Mouse (Mus musculus) naive thymus-derived CD4-positive, alpha-beta T cell, adult 2 months (primary cell): Measurements from ENCODE around the gene Mfrp.

Experiments used
- DNase-seq: peaks from one replicate; pipeline ENCODE4 v3.0.0-alpha.2; 2011; ENCODE audit warnings: low read depth

Mfrp gene

GRCm38 (mm10) chr9:44101490-44101889, at the start of gene Mfrp:
TSS of gene Mfrp (plus strand) at chr9:44101729.
- DNase-seq = no peak

- peak; percentile 64 for DNase-seq
Measured at GRCm38 (mm10) chr9:44052855-44053254, 48.7 kb upstream of the Mfrp start.

GRCm38 (mm10) chr9:44053936-44054335, 47.6 kb upstream of the Mfrp start:
- DNase-seq = no peak

- DNase-seq = no peak
Measured at GRCm38 (mm10) chr9:44058606-44059005, 42.9 kb upstream of the Mfrp start.

- DNase-seq = no peak
Measured at GRCm38 (mm10) chr9:44065177-44065576, 36.4 kb upstream of the Mfrp start.

GRCm38 (mm10) chr9:44066785-44067225, 34.7 kb upstream of the Mfrp start, which contains the start of gene Usp2:
TSS of gene Usp2 (plus strand) at chr9:44067021.
- peak; percentile 100 for DNase-seq

- DNase-seq = no peak
Measured at GRCm38 (mm10) chr9:44067241-44067959, 34.1 kb upstream of the Mfrp start.

- no peak for DNase-seq
Measured at GRCm38 (mm10) chr9:44067960-44068330, 33.6 kb upstream of the Mfrp start.

- no peak for DNase-seq
Measured at GRCm38 (mm10) chr9:44069252-44069651, 32.3 kb upstream of the Mfrp start.

GRCm38 (mm10) chr9:44070113-44070843, 31.3 kb upstream of the Mfrp start:
- no peak for DNase-seq

GRCm38 (mm10) chr9:44070844-44071231, 30.7 kb upstream of the Mfrp start:
- DNase-seq = no peak

- no peak for DNase-seq
Measured at GRCm38 (mm10) chr9:44071914-44072598, 29.5 kb upstream of the Mfrp start.

GRCm38 (mm10) chr9:44072599-44072915, 29.0 kb upstream of the Mfrp start:
- DNase-seq = no peak

- no peak for DNase-seq
Measured at GRCm38 (mm10) chr9:44073115-44073514, 28.4 kb upstream of the Mfrp start.

GRCm38 (mm10) chr9:44074395-44075275, 26.9 kb upstream of the Mfrp start:
- peak; percentile 67 for DNase-seq

GRCm38 (mm10) chr9:44075276-44075995, 26.1 kb upstream of the Mfrp start:
- DNase-seq = no peak

- DNase-seq = no peak
Measured at GRCm38 (mm10) chr9:44075996-44076763, 25.3 kb upstream of the Mfrp start.

GRCm38 (mm10) chr9:44076764-44077120, 24.8 kb upstream of the Mfrp start:
- DNase-seq = peak; percentile 76

- no peak for DNase-seq
Measured at GRCm38 (mm10) chr9:44077266-44077910, 24.1 kb upstream of the Mfrp start.

GRCm38 (mm10) chr9:44078136-44078797, 23.3 kb upstream of the Mfrp start:
- no peak for DNase-seq
